Comparison of ENCODE assay signal across 8 mouse cellular contexts in the genomic region with DNA sequence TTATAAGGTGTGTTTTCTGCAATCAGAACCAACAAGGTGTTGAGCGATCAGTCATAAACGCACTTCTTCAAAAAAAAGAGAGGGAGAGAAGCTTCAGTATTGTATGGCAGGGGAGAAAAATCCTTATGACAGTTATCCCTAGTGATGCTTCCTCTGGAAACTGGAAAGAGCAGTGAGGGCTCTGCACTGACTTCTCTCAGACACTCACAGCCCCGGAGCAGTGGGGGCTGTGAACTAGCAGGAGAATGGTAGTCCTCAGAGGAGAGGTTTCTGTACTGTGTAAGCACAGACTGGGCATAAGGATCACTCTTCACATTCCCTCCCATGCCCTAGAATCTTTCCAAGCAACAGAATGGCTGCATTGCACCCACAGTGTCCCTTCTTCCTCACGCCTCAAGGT. TPM values are rescaled to one million over a fixed set of nuclear protein-coding genes. Genes with fewer than 3 reads are reported as not detected.
DNase-seq lines count a peak whose midpoint lies in the region; ATAC-seq and TF ChIP-seq lines count a peak whose summit lies in the region.
"Had no signal": no experiment of that assay in that cellular context is flagged by ENCODE, and none has a peak within 500 bp of the region (broad histone marks: within the 10 kb centered on the region; RNA-seq: fewer than 3 reads in every experiment).

No protein-coding gene starts in this region.

- H3K4me1 ChIP-seq in kidney, embryonic 16.5 days (ENCODE audit: insufficient read depth, low read length): peaks cover 13% of the 10 kb centered on the region; the same call in 1 of the 2 replicates
- peaks cover 32% of the 10 kb centered on the region for H3K4me1 ChIP-seq in forebrain, embryonic 13.5 days
- H3K4me1 ChIP-seq in hindbrain, postnatal 0 days (ENCODE audit: insufficient read depth, low read length): no peaks in the 10 kb centered on the region
- H3K4me1 ChIP-seq in midbrain, embryonic 16.5 days (ENCODE audit: control insufficient read depth, insufficient read depth, low read length): peaks cover 6% of the 10 kb centered on the region

- H3K4me3 ChIP-seq in kidney, embryonic 16.5 days (ENCODE audit: low read length): peak overlapping the region; percentile 63; the same call in 1 of the 2 replicates
- H3K4me3 ChIP-seq in forebrain, embryonic 13.5 days: peak overlapping the region; percentile 55; the same call in 1 of the 2 replicates
- peak overlapping the region; percentile 59 for H3K4me3 ChIP-seq in hindbrain, postnatal 0 days (ENCODE audit: low read length)
- peak overlapping the region; percentile 59 for H3K4me3 ChIP-seq in midbrain, embryonic 16.5 days (ENCODE audit: low read depth, low read length)

- no peak overlapping the region for H3K9ac ChIP-seq in kidney, embryonic 16.5 days (replicated peaks; ENCODE audit: low read length)
- no peak overlapping the region for H3K9ac ChIP-seq in forebrain, embryonic 13.5 days
- peak overlapping the region; percentile 55; the same call in 1 of the 2 replicates for H3K9ac ChIP-seq in hindbrain, postnatal 0 days (replicated peaks; ENCODE audit: low read length)
- no peak overlapping the region for H3K9ac ChIP-seq in midbrain, embryonic 16.5 days (ENCODE audit: low read depth, low read length)

- peaks cover 41% of the 10 kb centered on the region for H3K27me3 ChIP-seq in kidney, embryonic 16.5 days (ENCODE audit: insufficient read depth, low read length)
- peaks cover 81% of the 10 kb centered on the region for H3K27me3 ChIP-seq in forebrain, embryonic 13.5 days
- 0 out of 2 replicates have a peak, but pooled peaks cover 9% of the 10 kb centered on the region for H3K27me3 ChIP-seq in hindbrain, postnatal 0 days (ENCODE audit: insufficient read depth, low read length)
- H3K27me3 ChIP-seq in midbrain, embryonic 16.5 days (ENCODE audit: control insufficient read depth, insufficient read depth, low read depth, low read length): peaks cover 5% of the 10 kb centered on the region

- no peak for ATAC-seq in kidney, embryonic 16.5 days (ENCODE audit: low FRiP score, low TSS enrichment)
- no peak for ATAC-seq in forebrain, embryonic 13.5 days
- peak; percentile 15; the same call in 1 of the 2 replicates for ATAC-seq in hindbrain, postnatal 0 days
- peak; percentile 44 for ATAC-seq in midbrain, embryonic 16.5 days

- peak overlapping the region; percentile 99 for H3K4me2 ChIP-seq in kidney, embryonic 16.5 days (replicated peaks; ENCODE audit: low read depth, low read length)
- peak overlapping the region; percentile 93 for H3K4me2 ChIP-seq in forebrain, embryonic 13.5 days
- H3K4me2 ChIP-seq in hindbrain, postnatal 0 days (ENCODE audit: low read depth, low read length): peak overlapping the region; percentile 99
- peak overlapping the region; percentile 96 for H3K4me2 ChIP-seq in midbrain, embryonic 16.5 days (ENCODE audit: low read length)

- DNase-seq in kidney, adult 11 months: no peak
- DNase-seq in hindbrain, postnatal 0 days (ENCODE audit: low spot score): no peak
- DNase-seq in thymus, postnatal 10 days (ENCODE audit: low spot score in 2 of 2): no peak
- no peak for DNase-seq in left cerebral cortex, adult 11 months (ENCODE audit: low spot score)

- WGBS in kidney, embryonic 16.5 days: 25% methylated on average over 4 of the region's 4 CpGs
- WGBS in forebrain, embryonic 13.5 days: 19% methylated on average over 4 of the region's 4 CpGs
- WGBS in hindbrain, postnatal 0 days: 28% methylated on average over 4 of the region's 4 CpGs
- 20% methylated on average over 4 of the region's 4 CpGs for WGBS in midbrain, embryonic 16.5 days

- no peak for TF ChIP-seq CTCF in hindbrain, postnatal 0 days (IDR thresholded peaks at IDR 0.05; ENCODE audit: low read depth)

- H3K36me3 ChIP-seq in kidney, embryonic 16.5 days (ENCODE audit: insufficient read depth, low read length): no peaks in the 10 kb centered on the region
- no peaks in the 10 kb centered on the region for H3K36me3 ChIP-seq in forebrain, embryonic 13.5 days (ENCODE audit: poor library complexity, severe bottlenecking)
- H3K36me3 ChIP-seq in hindbrain, postnatal 0 days (ENCODE audit: insufficient read depth, low read length): no peaks in the 10 kb centered on the region
- no peaks in the 10 kb centered on the region for H3K36me3 ChIP-seq in midbrain, embryonic 16.5 days (ENCODE audit: control insufficient read depth, insufficient read depth, low read length)

- no peak overlapping the region for H3K27ac ChIP-seq in kidney, embryonic 16.5 days (ENCODE audit: low read length)
- no peak overlapping the region for H3K27ac ChIP-seq in forebrain, embryonic 13.5 days
- H3K27ac ChIP-seq in hindbrain, postnatal 0 days: no peak overlapping the region
- peak overlapping the region; percentile 17; the same call in 1 of the 2 replicates for H3K27ac ChIP-seq in midbrain, embryonic 16.5 days (ENCODE audit: low read length)

- no peaks in the 10 kb centered on the region; the same call in 1 of the 2 replicates for H3K9me3 ChIP-seq in kidney, embryonic 16.5 days (ENCODE audit: low read length)
- no peaks in the 10 kb centered on the region for H3K9me3 ChIP-seq in forebrain, embryonic 13.5 days (replicated peaks)
- H3K9me3 ChIP-seq in hindbrain, postnatal 0 days (ENCODE audit: low read length): no peaks in the 10 kb centered on the region
- no peaks in the 10 kb centered on the region for H3K9me3 ChIP-seq in midbrain, embryonic 16.5 days (replicated peaks; ENCODE audit: control insufficient read depth, low read length, poor library complexity, severe bottlenecking)

RNA-seq across cellular contexts. Expression of a gene that starts 33.8 kb away (rescaled TPM):
- not detected in 2 replicates for polyA plus RNA-seq in kidney, embryonic 16.5 days (2015; fragmentation: Nextera tagmentation; extraction: Ambion mirVana)
- not detected in 2 replicates for polyA plus RNA-seq in forebrain, embryonic 13.5 days (2015; fragmentation: Nextera tagmentation; extraction: Ambion mirVana)
- not detected in 2 replicates for total RNA-seq in hindbrain, postnatal 0 days (2014; rRNA removed)
- not detected in 2 replicates for polyA plus RNA-seq in hindbrain, postnatal 0 days (2015; fragmentation: Nextera tagmentation; extraction: Ambion mirVana)
- not detected in 2 replicates for polyA plus RNA-seq in midbrain, embryonic 16.5 days (2015; fragmentation: Nextera tagmentation; extraction: Ambion mirVana)
- polyA plus RNA-seq: Patski had no signal

Comparison
In these comparisons a context has a peak if more than half of its experiments do, and no peak if none do; other contexts are left out.
1. ATAC-seq: peak in hindbrain, postnatal 0 days (single experiment) and midbrain, embryonic 16.5 days (single experiment); none in kidney, embryonic 16.5 days (single experiment) and forebrain, embryonic 13.5 days (single experiment).
2. Peak in every context shown above with its lines, with median percentiles within 50 percentile points of each other: H3K4me2 ChIP-seq and H3K4me3 ChIP-seq.